Mouse (Mus musculus): ENCODE measurements around the gene Thrb. TPM values are rescaled to one million over a fixed set of nuclear protein-coding genes. Genes with fewer than 3 reads are reported as not detected.

Gene Thrb
- polyA plus RNA-seq, 1 experiment from 2014 or later = 2.0 TPM

- Histone ChIP-seq H3K27me3 (replicated peaks; ENCODE audit: control insufficient read depth, insufficient read depth, low read length) (no peaks in the 10 kb centered on the region), H3K36me3 (ENCODE audit: control insufficient read depth, insufficient read depth, low read length) (no peaks in the 10 kb centered on the region), H3K4me3 (ENCODE audit: low read depth, low read length) (no peak overlapping the region), H3K4me1 (replicated peaks; ENCODE audit: control insufficient read depth, insufficient read depth, low read length) (no peaks in the 10 kb centered on the region), H3K9ac (ENCODE audit: low read length) (no peak overlapping the region), H3K4me2 (ENCODE audit: low read length) (no peak overlapping the region), H3K27ac (ENCODE audit: low read depth) (no peak overlapping the region), H3K9me3 (ENCODE audit: control insufficient read depth, low read length) (no peaks in the 10 kb centered on the region)
- ATAC-seq (replicated peaks; ENCODE audit: low FRiP score, low TSS enrichment, low read depth) (no peak), DNase-seq (ENCODE audit: low spot score) (no peak)
- 65% methylated on average over 1 of the region's 1 CpGs for WGBS
Measured at GRCm38 (mm10) chr14:17691246-17691645, 31.2 kb downstream of the Thrb start.

GRCm38 (mm10) chr14:17695526-17695925 lies 35.5 kb downstream of the Thrb start:
- ATAC-seq (replicated peaks; ENCODE audit: low FRiP score, low TSS enrichment, low read depth) (no peak), DNase-seq (ENCODE audit: low spot score) (no peak)
- Histone ChIP-seq H3K27ac (ENCODE audit: low read depth) (no peak overlapping the region), H3K9me3 (ENCODE audit: control insufficient read depth, low read length) (no peaks in the 10 kb centered on the region), H3K27me3 (replicated peaks; ENCODE audit: control insufficient read depth, insufficient read depth, low read length) (no peaks in the 10 kb centered on the region), H3K4me3 (ENCODE audit: low read depth, low read length) (no peak overlapping the region), H3K9ac (ENCODE audit: low read length) (no peak overlapping the region), H3K4me2 (ENCODE audit: low read length) (no peak overlapping the region), H3K4me1 (replicated peaks; ENCODE audit: control insufficient read depth, insufficient read depth, low read length) (no peaks in the 10 kb centered on the region), H3K36me3 (ENCODE audit: control insufficient read depth, insufficient read depth, low read length) (no peaks in the 10 kb centered on the region)
- WGBS = 85% methylated on average over 4 of the region's 4 CpGs

- no peak overlapping the region for H3K4me3 ChIP-seq (ENCODE audit: low read depth, low read length)
- H3K9me3 ChIP-seq (ENCODE audit: control insufficient read depth, low read length) = no peaks in the 10 kb centered on the region
- DNase-seq (ENCODE audit: low spot score) = no peak
- no peaks in the 10 kb centered on the region for H3K36me3 ChIP-seq (ENCODE audit: control insufficient read depth, insufficient read depth, low read length)
- H3K27me3 ChIP-seq (replicated peaks; ENCODE audit: control insufficient read depth, insufficient read depth, low read length) = no peaks in the 10 kb centered on the region
- 85% methylated on average over 9 of the region's 9 CpGs for WGBS
- H3K4me1 ChIP-seq (replicated peaks; ENCODE audit: control insufficient read depth, insufficient read depth, low read length) = no peaks in the 10 kb centered on the region
- no peak for ATAC-seq (replicated peaks; ENCODE audit: low FRiP score, low TSS enrichment, low read depth)
- no peak overlapping the region for H3K9ac ChIP-seq (ENCODE audit: low read length)
- H3K27ac ChIP-seq (ENCODE audit: low read depth) = no peak overlapping the region
- no peak overlapping the region for H3K4me2 ChIP-seq (ENCODE audit: low read length)
Measured at GRCm38 (mm10) chr14:17697920-17698632, 38.0 kb downstream of the Thrb start.

GRCm38 (mm10) chr14:17700228-17700627 lies 40.2 kb downstream of the Thrb start:
- 72% methylated on average over 3 of the region's 3 CpGs for WGBS
- H3K27ac ChIP-seq (ENCODE audit: low read depth) = no peak overlapping the region
- DNase-seq (ENCODE audit: low spot score) (no peak), ATAC-seq (replicated peaks; ENCODE audit: low FRiP score, low TSS enrichment, low read depth) (no peak)
- no peaks in the 10 kb centered on the region for H3K4me1 ChIP-seq (replicated peaks; ENCODE audit: control insufficient read depth, insufficient read depth, low read length)
- H3K9ac ChIP-seq (ENCODE audit: low read length) = no peak overlapping the region
- no peak overlapping the region for H3K4me2 ChIP-seq (ENCODE audit: low read length)
- H3K27me3 ChIP-seq (replicated peaks; ENCODE audit: control insufficient read depth, insufficient read depth, low read length) = no peaks in the 10 kb centered on the region
- H3K9me3 ChIP-seq (ENCODE audit: control insufficient read depth, low read length) = no peaks in the 10 kb centered on the region
- no peak overlapping the region for H3K4me3 ChIP-seq (ENCODE audit: low read depth, low read length)
- H3K36me3 ChIP-seq (ENCODE audit: control insufficient read depth, insufficient read depth, low read length) = no peaks in the 10 kb centered on the region

GRCm38 (mm10) chr14:17713297-17713904 lies 53.3 kb downstream of the Thrb start:
- H3K27me3 ChIP-seq (replicated peaks; ENCODE audit: control insufficient read depth, insufficient read depth, low read length) = no peaks in the 10 kb centered on the region
- H3K4me2 ChIP-seq (ENCODE audit: low read length) = no peak overlapping the region
- H3K9ac ChIP-seq (ENCODE audit: low read length) = no peak overlapping the region
- H3K4me1 ChIP-seq (replicated peaks; ENCODE audit: control insufficient read depth, insufficient read depth, low read length) = no peaks in the 10 kb centered on the region
- no peak overlapping the region for H3K4me3 ChIP-seq (ENCODE audit: low read depth, low read length)
- DNase-seq (ENCODE audit: low spot score) (no peak), ATAC-seq (replicated peaks; ENCODE audit: low FRiP score, low TSS enrichment, low read depth) (no peak)
- H3K27ac ChIP-seq (ENCODE audit: low read depth) = no peak overlapping the region
- 87% methylated on average over 7 of the region's 7 CpGs for WGBS
- no peaks in the 10 kb centered on the region for H3K36me3 ChIP-seq (ENCODE audit: control insufficient read depth, insufficient read depth, low read length)
- peaks cover 3% of the 10 kb centered on the region; the same call in 1 of the 2 replicates for H3K9me3 ChIP-seq (ENCODE audit: control insufficient read depth, low read length)

- DNase-seq (ENCODE audit: low spot score) = no peak
- no peak overlapping the region for H3K9ac ChIP-seq (ENCODE audit: low read length)
- peaks cover 3% of the 10 kb centered on the region; the same call in 1 of the 2 replicates for H3K9me3 ChIP-seq (ENCODE audit: control insufficient read depth, low read length)
- no peak overlapping the region for H3K4me3 ChIP-seq (ENCODE audit: low read depth, low read length)
- no peak overlapping the region for H3K27ac ChIP-seq (ENCODE audit: low read depth)
- no peak for ATAC-seq (replicated peaks; ENCODE audit: low FRiP score, low TSS enrichment, low read depth)
- H3K27me3 ChIP-seq (replicated peaks; ENCODE audit: control insufficient read depth, insufficient read depth, low read length) = no peaks in the 10 kb centered on the region
- no peaks in the 10 kb centered on the region for H3K36me3 ChIP-seq (ENCODE audit: control insufficient read depth, insufficient read depth, low read length)
- no peaks in the 10 kb centered on the region for H3K4me1 ChIP-seq (replicated peaks; ENCODE audit: control insufficient read depth, insufficient read depth, low read length)
- 87% methylated on average over 2 of the region's 2 CpGs for WGBS
- no peak overlapping the region for H3K4me2 ChIP-seq (ENCODE audit: low read length)
Measured at GRCm38 (mm10) chr14:17719494-17719893, 59.4 kb downstream of the Thrb start.

GRCm38 (mm10) chr14:17722824-17723445 lies 62.9 kb downstream of the Thrb start:
- Histone ChIP-seq H3K4me2 (ENCODE audit: low read length) (no peak overlapping the region), H3K27ac (ENCODE audit: low read depth) (no peak overlapping the region), H3K9me3 (ENCODE audit: control insufficient read depth, low read length) (no peaks in the 10 kb centered on the region), H3K27me3 (replicated peaks; ENCODE audit: control insufficient read depth, insufficient read depth, low read length) (no peaks in the 10 kb centered on the region), H3K4me1 (replicated peaks; ENCODE audit: control insufficient read depth, insufficient read depth, low read length) (no peaks in the 10 kb centered on the region), H3K36me3 (ENCODE audit: control insufficient read depth, insufficient read depth, low read length) (no peaks in the 10 kb centered on the region), H3K9ac (ENCODE audit: low read length) (no peak overlapping the region), H3K4me3 (ENCODE audit: low read depth, low read length) (no peak overlapping the region)
- ATAC-seq (replicated peaks; ENCODE audit: low FRiP score, low TSS enrichment, low read depth) (no peak), DNase-seq (ENCODE audit: low spot score) (no peak)
- WGBS = 33% methylated on average over 1 of the region's 1 CpGs

- H3K27me3 ChIP-seq (replicated peaks; ENCODE audit: control insufficient read depth, insufficient read depth, low read length) = no peaks in the 10 kb centered on the region
- no peak for ATAC-seq (replicated peaks; ENCODE audit: low FRiP score, low TSS enrichment, low read depth)
- H3K27ac ChIP-seq (ENCODE audit: low read depth) = no peak overlapping the region
- WGBS = 70% methylated on average over 3 of the region's 3 CpGs
- no peaks in the 10 kb centered on the region for H3K9me3 ChIP-seq (ENCODE audit: control insufficient read depth, low read length)
- H3K4me2 ChIP-seq (ENCODE audit: low read length) = no peak overlapping the region
- DNase-seq (ENCODE audit: low spot score) = no peak
- no peak overlapping the region for H3K9ac ChIP-seq (ENCODE audit: low read length)
- no peak overlapping the region for H3K4me3 ChIP-seq (ENCODE audit: low read depth, low read length)
- no peaks in the 10 kb centered on the region for H3K36me3 ChIP-seq (ENCODE audit: control insufficient read depth, insufficient read depth, low read length)
- no peaks in the 10 kb centered on the region for H3K4me1 ChIP-seq (replicated peaks; ENCODE audit: control insufficient read depth, insufficient read depth, low read length)
Measured at GRCm38 (mm10) chr14:17724577-17724976, 64.5 kb downstream of the Thrb start.
